Mouse (Mus musculus): ENCODE measurements around the gene Rbpjl. TPM values are rescaled to one million over a fixed set of nuclear protein-coding genes. Genes with fewer than 3 reads are reported as not detected.

Rbpjl gene
- total and polyA plus RNA-seq, 3 experiments: not detected

GRCm38 (mm10) chr2:164393126-164393525, 9.8 kb upstream of the Rbpjl start:
- no peak for DNase-seq

GRCm38 (mm10) chr2:164396076-164396475, 6.9 kb upstream of the Rbpjl start:
- DNase-seq: no peak

DNA sequence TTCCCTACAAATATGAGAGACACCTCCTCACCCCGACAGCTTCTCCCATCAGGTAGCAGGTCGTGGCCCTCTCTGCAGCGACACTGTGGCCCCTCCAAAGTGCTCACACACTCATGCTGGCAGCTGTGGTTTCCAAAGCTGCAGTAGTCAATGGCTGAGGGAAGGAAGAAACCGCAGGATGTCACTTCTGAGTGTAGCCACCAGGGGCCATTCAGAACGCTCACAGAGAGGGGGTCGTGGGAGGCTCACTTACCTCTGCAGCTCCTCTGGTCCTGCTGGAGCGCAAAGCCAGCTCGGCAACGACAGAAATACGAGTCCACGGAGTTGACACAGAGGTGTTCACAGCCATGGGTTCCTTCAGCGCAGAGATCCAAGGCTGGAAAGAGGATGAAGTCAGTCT, 6.0 kb upstream of the Rbpjl start:
- no peak for DNase-seq

DNA sequence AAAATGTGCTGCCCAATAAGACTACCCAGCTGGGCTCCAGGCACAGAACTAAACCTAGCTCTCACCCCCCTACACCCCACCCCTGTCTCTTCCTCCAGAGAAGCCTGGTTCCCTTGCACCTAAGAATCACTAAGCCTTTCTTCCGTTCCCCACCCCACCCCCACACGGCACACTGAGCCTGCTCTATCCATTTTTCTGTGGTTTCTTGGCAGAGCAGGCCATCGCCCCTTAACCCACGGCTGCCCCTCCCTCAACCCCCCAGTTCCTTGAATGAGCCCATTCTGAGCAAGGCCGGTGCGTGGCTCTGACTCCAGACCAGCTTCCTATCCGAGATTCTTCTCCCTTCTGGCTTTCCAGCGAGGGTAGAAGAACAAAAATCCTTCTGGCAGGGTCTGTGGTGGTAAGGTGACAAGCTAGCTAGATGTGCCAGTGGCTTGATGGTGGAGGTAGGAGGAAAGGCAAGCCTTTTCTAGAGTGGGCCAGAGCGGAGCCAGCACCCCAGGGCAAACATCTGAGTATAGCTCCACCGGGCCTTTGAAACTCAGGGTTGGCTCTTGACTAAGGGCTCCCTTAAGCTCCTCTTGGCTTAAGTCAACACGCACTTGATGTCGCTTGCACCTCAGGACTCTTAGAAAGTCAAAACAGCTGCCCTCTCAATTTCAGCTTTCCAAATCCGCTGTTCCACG, 598 bp downstream of the Rbpjl start:
- no peak for DNase-seq

DNA sequence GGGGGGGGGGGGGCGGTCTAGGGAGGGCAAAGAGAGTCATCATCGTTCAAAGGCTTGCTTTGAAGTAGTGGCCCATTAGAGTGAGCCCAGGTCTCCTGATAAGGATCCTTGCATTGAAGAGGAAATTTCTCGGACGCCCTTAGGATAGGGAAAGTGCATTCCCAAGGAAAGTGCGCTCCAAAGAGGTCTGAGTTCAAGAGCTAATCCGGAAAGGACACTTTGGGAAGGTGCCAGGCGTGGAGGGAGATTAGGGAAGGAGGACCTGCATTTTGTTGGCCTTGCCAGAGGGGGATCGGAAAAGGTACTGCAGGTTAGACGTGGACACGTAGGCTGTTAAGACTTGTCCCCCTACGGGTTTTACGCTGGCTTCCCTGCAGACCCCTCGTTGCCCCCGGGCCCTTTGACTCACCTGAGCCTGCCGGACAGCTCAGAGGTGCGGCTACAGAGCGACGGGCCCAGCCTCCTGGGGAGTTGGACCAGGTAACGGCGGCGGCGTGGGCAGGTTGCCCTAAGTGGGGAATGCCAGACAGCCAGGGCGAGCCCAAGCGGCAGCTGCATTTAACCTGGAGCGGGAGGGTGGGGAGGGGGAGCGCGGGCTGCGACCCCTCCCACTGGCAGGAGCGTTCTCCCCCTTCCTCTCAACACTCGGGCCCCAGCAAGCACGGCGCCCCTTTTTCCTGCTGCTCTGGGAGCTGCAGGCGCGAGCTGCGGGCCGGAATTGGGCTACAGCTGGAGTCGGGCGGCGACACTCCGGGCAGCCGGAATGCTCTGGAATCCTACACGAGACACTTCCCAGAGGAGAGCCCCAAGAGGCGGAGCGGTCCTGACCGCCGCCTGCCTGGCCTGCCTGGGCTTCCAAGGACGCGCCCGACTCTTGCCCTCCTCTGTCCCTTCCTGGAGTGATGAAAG, 1.4 kb downstream of the Rbpjl start:
- DNase-seq: peak; percentile 58

DNA sequence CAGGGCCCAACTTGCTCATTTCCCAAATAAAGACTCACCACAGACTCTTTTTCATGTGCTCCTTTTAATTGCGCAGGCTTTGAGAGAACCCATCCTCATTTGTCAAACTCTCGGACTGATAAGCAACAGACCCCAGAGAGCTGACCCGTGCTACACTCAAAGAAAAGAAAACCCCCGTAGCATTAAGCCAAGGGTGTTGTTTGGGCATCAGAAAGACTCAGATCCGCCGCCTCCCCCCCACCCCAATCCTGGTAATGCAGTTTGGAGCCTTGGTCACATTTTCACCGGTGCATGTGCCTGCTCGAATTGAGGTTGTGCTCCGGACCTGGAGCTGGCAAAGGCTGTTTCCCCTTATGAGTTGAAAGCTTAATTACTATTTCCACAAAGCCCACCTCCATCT, 2.1 kb downstream of the Rbpjl start, which contains the start of gene Matn4:
Matn4 (minus strand) TSS at position 101 of the 400 bp plus-strand sequence.
- DNase-seq: no peak

DNA sequence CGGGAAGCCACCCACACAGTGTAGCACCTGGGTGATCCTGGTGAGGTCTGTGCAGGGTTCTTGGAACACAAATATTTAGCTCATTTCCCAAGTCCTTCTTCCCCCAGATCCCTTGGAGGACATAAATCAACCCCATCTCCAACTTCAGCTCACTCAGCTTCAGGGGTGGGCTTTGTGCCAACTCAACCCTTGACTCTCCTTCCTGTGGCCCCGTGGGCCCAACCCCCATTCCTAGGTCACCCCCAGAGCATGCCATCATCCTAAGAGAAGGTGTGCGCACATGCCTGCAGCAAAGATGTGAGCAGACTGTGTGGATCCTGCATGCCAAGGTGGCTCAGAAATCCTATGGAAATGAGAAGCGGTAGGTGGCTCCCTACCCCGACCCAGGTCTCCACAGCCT, 2.6 kb downstream of the Rbpjl start:
- DNase-seq: no peak

- peak; percentile 70 for DNase-seq
Observed at GRCm38 (mm10) chr2:164407708-164408107, 4.8 kb downstream of the Rbpjl start.

DNA sequence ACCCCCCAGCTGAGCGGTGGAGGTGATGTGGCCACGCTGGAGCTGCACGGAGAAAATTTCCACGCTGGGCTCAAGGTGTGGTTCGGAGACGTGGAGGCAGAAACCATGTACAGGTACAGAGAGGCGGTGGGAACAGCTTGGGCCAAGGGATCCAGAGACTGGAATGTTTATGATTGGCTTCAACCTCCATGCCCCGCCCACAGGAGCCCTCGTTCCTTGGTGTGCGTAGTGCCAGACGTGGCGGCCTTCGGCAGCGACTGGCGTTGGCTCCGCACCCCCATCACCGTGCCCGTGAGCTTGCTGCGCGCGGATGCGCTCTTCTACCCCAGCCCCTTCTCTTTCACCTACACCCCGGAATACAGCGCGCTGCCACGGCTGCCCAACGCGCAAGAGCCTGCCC, 11.2 kb downstream of the Rbpjl start:
- no peak for DNase-seq

DNA sequence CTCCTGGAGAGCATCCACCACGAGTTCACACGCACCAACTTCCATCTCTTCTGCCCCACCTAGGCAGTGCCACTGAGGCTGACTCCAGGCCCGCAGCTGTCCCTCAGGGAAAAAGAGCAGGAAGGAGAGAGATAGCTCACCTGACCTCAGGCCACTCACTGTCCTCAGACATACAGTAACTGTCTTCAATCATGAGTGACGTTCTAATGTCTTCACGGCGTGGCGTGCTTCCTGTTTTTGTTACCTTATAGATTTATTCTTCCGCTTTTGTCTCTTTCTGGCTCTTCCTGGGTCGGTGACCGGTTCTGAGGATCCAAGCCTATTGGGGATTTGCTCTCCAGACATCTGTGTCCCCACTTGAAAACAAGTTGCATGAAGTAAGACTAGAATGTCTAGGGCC, 11.6 kb downstream of the Rbpjl start:
- DNase-seq: no peak

- DNase-seq: no peak
Observed at GRCm38 (mm10) chr2:164417198-164417597, 14.3 kb downstream of the Rbpjl start.

DNA sequence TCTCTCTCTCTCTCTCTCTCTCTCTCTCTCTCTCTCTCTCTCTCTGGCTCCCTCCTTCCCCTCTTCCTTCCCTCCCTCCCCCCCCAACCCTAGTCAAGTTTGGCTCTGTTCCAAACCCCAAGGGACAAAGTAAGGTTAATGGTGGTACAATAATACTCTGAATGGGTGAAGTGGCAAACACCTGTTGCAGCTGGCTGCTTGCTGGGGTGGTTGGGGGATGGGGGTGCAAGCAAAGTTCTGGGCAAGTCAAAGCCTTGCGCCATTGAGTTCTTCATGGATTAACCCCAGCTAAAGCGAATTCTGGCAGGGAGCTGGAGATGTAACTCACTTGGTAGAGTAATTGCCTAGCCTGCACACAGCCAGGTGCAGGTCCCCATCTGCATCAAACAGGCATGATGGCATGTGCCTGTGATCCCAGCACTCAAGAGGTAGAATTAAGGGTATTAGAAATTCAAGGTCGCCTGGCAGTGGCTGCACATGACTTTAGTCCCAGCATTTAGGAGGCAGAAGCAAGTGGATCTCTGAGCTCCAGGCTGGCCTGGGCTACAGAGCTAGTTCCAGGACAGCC, 15.5 kb downstream of the Rbpjl start:
- DNase-seq: no peak

- no peak for DNase-seq
Observed at GRCm38 (mm10) chr2:164419489-164419888, 16.5 kb downstream of the Rbpjl start.

- DNase-seq: no peak
Observed at GRCm38 (mm10) chr2:164421306-164421705, 18.4 kb downstream of the Rbpjl start.

DNA sequence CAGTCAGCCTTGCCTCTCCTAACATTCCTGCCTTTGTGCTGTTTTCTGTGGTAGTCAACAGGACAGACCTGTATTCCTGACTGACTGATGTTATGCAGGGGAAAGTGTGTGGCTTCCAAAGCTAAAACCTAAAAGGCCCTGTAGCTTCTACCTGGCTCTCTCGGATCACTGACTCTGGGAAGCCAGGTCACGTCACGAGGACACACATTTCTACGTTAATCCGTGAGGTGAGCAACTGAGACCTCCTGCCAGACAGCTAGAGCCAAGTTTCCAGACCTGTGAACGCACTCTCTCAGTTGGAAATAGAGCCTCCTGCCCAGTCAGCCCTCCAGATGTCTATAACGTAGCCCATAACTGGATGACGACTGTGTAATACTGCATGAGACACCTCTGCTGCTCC, 19.0 kb downstream of the Rbpjl start:
- DNase-seq: no peak

GRCm38 (mm10) chr2:164422675-164423393, 19.9 kb downstream of the Rbpjl start:
- DNase-seq: no peak

GRCm38 (mm10) chr2:164423464-164423863, 20.5 kb downstream of the Rbpjl start:
- DNase-seq: no peak

DNA sequence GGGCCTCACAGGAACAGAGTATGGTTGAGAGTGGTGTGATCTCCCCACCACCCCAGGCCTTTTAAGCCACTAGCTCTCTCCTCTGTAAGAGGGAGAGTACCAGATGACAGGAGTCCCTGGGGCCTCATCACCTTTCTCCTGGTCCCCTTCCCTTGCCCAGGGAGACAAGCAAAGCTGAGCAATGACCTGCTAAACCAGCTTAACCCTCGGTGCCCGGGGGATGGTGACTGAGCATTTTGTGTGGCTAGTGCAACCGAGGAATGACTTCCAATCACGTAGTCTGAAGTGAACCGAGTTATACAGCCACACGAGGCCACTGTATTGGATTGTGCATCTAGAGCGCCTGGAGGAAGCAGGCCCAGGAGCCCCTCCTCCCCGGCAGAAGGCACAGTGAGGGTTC, 21.5 kb downstream of the Rbpjl start:
- DNase-seq: no peak

- DNase-seq: no peak
Observed at GRCm38 (mm10) chr2:164425401-164425800, 22.5 kb downstream of the Rbpjl start.

- DNase-seq: no peak
Observed at GRCm38 (mm10) chr2:164426121-164426520, 23.2 kb downstream of the Rbpjl start.

- DNase-seq: no peak
Observed at GRCm38 (mm10) chr2:164426952-164427351, 24.0 kb downstream of the Rbpjl start.

- DNase-seq: no peak
Observed at GRCm38 (mm10) chr2:164428451-164428850, 25.5 kb downstream of the Rbpjl start.

Measured in adrenal gland, adult 2 months (tissue).